15 mouse cellular contexts compared by ENCODE assay signal in the genomic region with DNA sequence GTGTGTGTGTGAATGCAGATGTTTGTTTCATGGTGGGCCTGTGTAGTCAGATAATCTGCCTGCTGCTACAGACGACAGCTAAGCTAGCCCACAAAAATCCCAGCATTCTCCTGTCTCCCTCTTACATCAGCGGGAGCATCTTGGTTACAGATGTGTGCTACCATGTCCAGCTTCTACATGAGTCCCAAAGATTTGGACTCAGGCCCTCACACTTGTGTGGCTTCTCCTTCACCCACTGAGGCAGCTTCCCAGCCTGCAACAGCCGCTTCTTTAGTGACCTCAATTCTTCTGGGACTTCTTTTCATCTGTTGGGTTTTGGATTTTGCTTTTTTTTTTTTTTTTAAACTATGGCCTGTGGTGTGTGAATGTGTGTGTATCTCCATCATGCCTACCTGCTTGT.
"Had no signal": no experiment of that assay in that cellular context is flagged by ENCODE, and none has a peak within 500 bp of the region (broad histone marks: within the 10 kb centered on the region; RNA-seq: fewer than 3 reads in every experiment).

No protein-coding gene starts in this region.

- H3K27me3 ChIP-seq: midbrain, embryonic 13.5 days; midbrain, embryonic 15.5 days; neural tube, embryonic 13.5 days; neural tube, embryonic 15.5 days; stomach, embryonic 15.5 days had no signal

- DNase-seq: lung, adult 18-20 months; lung, embryonic 14.5 days; lung, postnatal 10 days; lung, postnatal 4 days; right cerebral cortex, postnatal 14 days; thymus, adult 2 months; thymus, postnatal 36 days had no signal

- H3K4me3 ChIP-seq: midbrain, embryonic 13.5 days; midbrain, embryonic 15.5 days; myocyte; neural tube, embryonic 13.5 days; neural tube, embryonic 15.5 days; stomach, embryonic 15.5 days had no signal

- H3K9ac ChIP-seq: lung, embryonic 14.5 days; midbrain, embryonic 13.5 days; midbrain, embryonic 15.5 days; neural tube, embryonic 13.5 days; neural tube, embryonic 15.5 days; stomach, embryonic 15.5 days had no signal

- H3K4me1 ChIP-seq: midbrain, embryonic 13.5 days; midbrain, embryonic 15.5 days; neural tube, embryonic 13.5 days; neural tube, embryonic 15.5 days; stomach, embryonic 15.5 days had no signal

- ATAC-seq: midbrain, embryonic 13.5 days; midbrain, embryonic 15.5 days had no signal

- H3K4me2 ChIP-seq: lung, embryonic 14.5 days; midbrain, embryonic 11.5 days; midbrain, embryonic 13.5 days; midbrain, embryonic 15.5 days; neural tube, embryonic 13.5 days; neural tube, embryonic 15.5 days; stomach, embryonic 15.5 days had no signal

- H3K27ac ChIP-seq: midbrain, embryonic 13.5 days; midbrain, embryonic 15.5 days; neural tube, embryonic 13.5 days; neural tube, embryonic 15.5 days; stomach, embryonic 15.5 days; stomach, postnatal 0 days had no signal

- H3K9me3 ChIP-seq: midbrain, embryonic 13.5 days; midbrain, embryonic 15.5 days; neural tube, embryonic 13.5 days; neural tube, embryonic 15.5 days; stomach, embryonic 15.5 days had no signal
